Mouse (Mus musculus) neural tube, embryonic 13.5 days (tissue): ENCODE data around the gene 2310057N15Rik. TPM values are rescaled to one million over a fixed set of nuclear protein-coding genes. Genes with fewer than 3 reads are reported as not detected.

Source experiments
- polyA plus RNA-seq: library from polyadenylated mRNA; unstranded; fragments of >200 nt; fragmentation: Nextera tagmentation; extraction: Ambion mirVana; gene quantifications from 2 replicates; pipeline ENCODE4 v1.2.1, GENCODE M21; 2015

Gene 2310057N15Rik
- polyA plus RNA-seq, 1 experiment from 2014 or later: not detected

Other genes with a start within 250 kb of the 2310057N15Rik start
- 0.44 TPM in 1 of 2 replicates, not detected in the other for gene Cldn8, start 211.0 kb downstream of the 2310057N15Rik start, polyA plus RNA-seq
- gene Krtap24-1, start 161.9 kb downstream of the 2310057N15Rik start, polyA plus RNA-seq: not detected in 2 replicates
- gene 2310079G19Rik, start 146.5 kb downstream of the 2310057N15Rik start, polyA plus RNA-seq: not detected in 2 replicates
- not detected in 2 replicates for gene Krtap26-1, start 126.4 kb downstream of the 2310057N15Rik start, polyA plus RNA-seq
- not detected in 2 replicates for gene Krtap27-1, start 102.5 kb downstream of the 2310057N15Rik start, polyA plus RNA-seq
- not detected in 2 replicates for gene 2310061N02Rik, start 66.2 kb downstream of the 2310057N15Rik start, polyA plus RNA-seq
- gene Krtap13-1, start 45.3 kb downstream of the 2310057N15Rik start, polyA plus RNA-seq: not detected in 2 replicates
- gene Krtap13, start 22.6 kb downstream of the 2310057N15Rik start, polyA plus RNA-seq: not detected in 2 replicates
- not detected in 2 replicates for gene 2310034C09Rik, start 15.4 kb downstream of the 2310057N15Rik start, polyA plus RNA-seq
- gene Gm5965, start 3.7 kb upstream of the 2310057N15Rik start, polyA plus RNA-seq: not detected in 2 replicates
- gene Gm20741, start 38.0 kb upstream of the 2310057N15Rik start, polyA plus RNA-seq: not detected in 2 replicates
- not detected in 2 replicates for gene Krtap15, start 46.0 kb upstream of the 2310057N15Rik start, polyA plus RNA-seq
- not detected in 2 replicates for gene Krtap14, start 51.9 kb upstream of the 2310057N15Rik start, polyA plus RNA-seq
- gene Krtap19-1, start 95.2 kb upstream of the 2310057N15Rik start, polyA plus RNA-seq: not detected in 2 replicates
- gene Krtap19-2, start 100.1 kb upstream of the 2310057N15Rik start, polyA plus RNA-seq: not detected in 2 replicates
- gene Krtap19-3, start 103.8 kb upstream of the 2310057N15Rik start, polyA plus RNA-seq: not detected in 2 replicates
- gene Krtap19-4, start 110.9 kb upstream of the 2310057N15Rik start, polyA plus RNA-seq: not detected in 2 replicates
- not detected in 2 replicates for gene Krtap19-5, start 122.3 kb upstream of the 2310057N15Rik start, polyA plus RNA-seq
- not detected in 2 replicates for gene Krtap19-9b, start 158.1 kb upstream of the 2310057N15Rik start, polyA plus RNA-seq
- gene Krtap16-3, start 188.7 kb upstream of the 2310057N15Rik start, polyA plus RNA-seq: not detected in 2 replicates
- not detected in 2 replicates for gene Krtap22-2, start 236.6 kb upstream of the 2310057N15Rik start, polyA plus RNA-seq
- not detected in 2 replicates for gene Gm10229, start 241.1 kb upstream of the 2310057N15Rik start, polyA plus RNA-seq